In genomic region chr1:32172506-32173239, GRCm38 (mm10) we compare ENCODE assay signal across 8 mouse cellular contexts. TPM values are rescaled to one million over a fixed set of nuclear protein-coding genes. Genes with fewer than 3 reads are reported as not detected.
DNase-seq lines count a peak whose midpoint lies in the region; ATAC-seq and TF ChIP-seq lines count a peak whose summit lies in the region.

Khdrbs2 (plus strand) TSS chr1:32172714.

- under 1% methylated on average over 53 of the region's 53 CpGs for whole genome bisulfite sequencing in embryonic facial prominence, embryonic 15.5 days
- WGBS in heart, embryonic 13.5 days: under 1% methylated on average over 53 of the region's 53 CpGs
- WGBS in kidney, embryonic 16.5 days: under 1% methylated on average over 51 of the region's 53 CpGs
- under 1% methylated on average over 53 of the region's 53 CpGs for WGBS in limb, embryonic 13.5 days
- under 1% methylated on average over 53 of the region's 53 CpGs for WGBS in midbrain, postnatal 0 days

- peak within 1 kb of the TSS; percentile 83 for H3K4me2 ChIP-seq in embryonic facial prominence, embryonic 15.5 days (replicated peaks)
- H3K4me2 ChIP-seq in heart, embryonic 13.5 days: peak within 1 kb of the TSS; percentile 88
- peak within 1 kb of the TSS; percentile 79 for H3K4me2 ChIP-seq in kidney, embryonic 16.5 days (replicated peaks; ENCODE audit: low read depth, low read length)
- H3K4me2 ChIP-seq in limb, embryonic 13.5 days (replicated peaks): peak within 1 kb of the TSS; percentile 90
- peak within 1 kb of the TSS; percentile 86 for H3K4me2 ChIP-seq in midbrain, postnatal 0 days (ENCODE audit: low read depth, low read length, poor library complexity, severe bottlenecking)

- H3K9me3 ChIP-seq in embryonic facial prominence, embryonic 15.5 days (replicated peaks): no peaks in the 10 kb centered on the region
- H3K9me3 ChIP-seq in heart, embryonic 13.5 days: no peaks in the 10 kb centered on the region
- H3K9me3 ChIP-seq in kidney, embryonic 16.5 days (ENCODE audit: low read length): no peaks in the 10 kb centered on the region
- no peaks in the 10 kb centered on the region for H3K9me3 ChIP-seq in limb, embryonic 13.5 days
- no peaks in the 10 kb centered on the region for H3K9me3 ChIP-seq in midbrain, postnatal 0 days (ENCODE audit: low read length)

- peak within 1 kb of the TSS; percentile 47 for H3K4me3 ChIP-seq in embryonic facial prominence, embryonic 15.5 days (replicated peaks)
- H3K4me3 ChIP-seq in heart, embryonic 13.5 days: peak within 1 kb of the TSS; percentile 55
- H3K4me3 ChIP-seq in kidney, embryonic 16.5 days (ENCODE audit: low read length): peak within 1 kb of the TSS; percentile 50
- peak within 1 kb of the TSS; percentile 57 for H3K4me3 ChIP-seq in limb, embryonic 13.5 days
- H3K4me3 ChIP-seq in midbrain, postnatal 0 days (ENCODE audit: low read depth, low read length): peak within 1 kb of the TSS; percentile 76

- DNase-seq in spleen, postnatal 4 days (ENCODE audit: low spot score in 2 of 2): peak; percentile 15 to 59
- DNase-seq in spleen, adult 12 weeks (ENCODE audit: low spot score): no peak
- DNase-seq in midbrain, postnatal 0 days (ENCODE audit: low spot score): peak; percentile 96
- DNase-seq in testis, postnatal 10 days (ENCODE audit: low spot score): peak; percentile 84

- peak; percentile 99 for ATAC-seq in embryonic facial prominence, embryonic 15.5 days (ENCODE audit: insufficient number of reproducible peaks, low FRiP score, low TSS enrichment, low read depth)
- peak; percentile 94 for ATAC-seq in heart, embryonic 13.5 days (ENCODE audit: extremely low read depth, insufficient number of reproducible peaks, low FRiP score, low TSS enrichment)
- peak; percentile 100 for ATAC-seq in kidney, embryonic 16.5 days (ENCODE audit: low FRiP score, low TSS enrichment)
- peak; percentile 100 for ATAC-seq in limb, embryonic 13.5 days (ENCODE audit: low FRiP score, low read depth)
- peak; percentile 99 for ATAC-seq in midbrain, postnatal 0 days (ENCODE audit: low FRiP score)

- peak within 1 kb of the TSS; percentile 0; the same call in 1 of the 2 replicates for H3K9ac ChIP-seq in embryonic facial prominence, embryonic 15.5 days
- H3K9ac ChIP-seq in heart, embryonic 13.5 days: peak within 1 kb of the TSS; percentile 61
- peak within 1 kb of the TSS; percentile 50 for H3K9ac ChIP-seq in kidney, embryonic 16.5 days (replicated peaks; ENCODE audit: low read length)
- peak within 1 kb of the TSS; percentile 66 for H3K9ac ChIP-seq in limb, embryonic 13.5 days
- peak within 1 kb of the TSS; percentile 79 for H3K9ac ChIP-seq in midbrain, postnatal 0 days (replicated peaks; ENCODE audit: low read length, poor library complexity, severe bottlenecking)

- no peaks in the 10 kb centered on the region for H3K36me3 ChIP-seq in embryonic facial prominence, embryonic 15.5 days
- no peaks in the 10 kb centered on the region for H3K36me3 ChIP-seq in heart, embryonic 13.5 days
- no peaks in the 10 kb centered on the region for H3K36me3 ChIP-seq in kidney, embryonic 16.5 days (ENCODE audit: insufficient read depth, low read length)
- H3K36me3 ChIP-seq in limb, embryonic 13.5 days: no peaks in the 10 kb centered on the region
- no peaks in the 10 kb centered on the region for H3K36me3 ChIP-seq in midbrain, postnatal 0 days (ENCODE audit: insufficient read depth, low read length)

- H3K27me3 ChIP-seq in embryonic facial prominence, embryonic 15.5 days: peaks cover 13% of the 10 kb centered on the region
- peaks cover 22% of the 10 kb centered on the region for H3K27me3 ChIP-seq in heart, embryonic 13.5 days (replicated peaks)
- peaks cover 20% of the 10 kb centered on the region for H3K27me3 ChIP-seq in kidney, embryonic 16.5 days (ENCODE audit: insufficient read depth, low read length)
- peaks cover 24% of the 10 kb centered on the region for H3K27me3 ChIP-seq in limb, embryonic 13.5 days
- H3K27me3 ChIP-seq in midbrain, postnatal 0 days (ENCODE audit: insufficient read depth, low read length): no peaks in the 10 kb centered on the region

- H3K27ac ChIP-seq in embryonic facial prominence, embryonic 15.5 days (replicated peaks): no peak within 1 kb of the TSS
- H3K27ac ChIP-seq in heart, embryonic 13.5 days (replicated peaks): no peak within 1 kb of the TSS
- H3K27ac ChIP-seq in kidney, embryonic 16.5 days (ENCODE audit: low read length): no peak within 1 kb of the TSS
- H3K27ac ChIP-seq in limb, embryonic 13.5 days: no peak within 1 kb of the TSS
- H3K27ac ChIP-seq in midbrain, postnatal 0 days (ENCODE audit: low read depth, low read length): peak within 1 kb of the TSS; percentile 68

- H3K4me1 ChIP-seq in embryonic facial prominence, embryonic 15.5 days: peaks cover 9% of the 10 kb centered on the region; the same call in 1 of the 2 replicates
- peaks cover 7% of the 10 kb centered on the region for H3K4me1 ChIP-seq in heart, embryonic 13.5 days
- H3K4me1 ChIP-seq in kidney, embryonic 16.5 days (ENCODE audit: insufficient read depth, low read length): 0 out of 2 replicates have a peak, but pooled peaks cover 3% of the 10 kb centered on the region
- H3K4me1 ChIP-seq in limb, embryonic 13.5 days: peaks cover 3% of the 10 kb centered on the region; the same call in 1 of the 2 replicates
- H3K4me1 ChIP-seq in midbrain, postnatal 0 days (ENCODE audit: insufficient read depth, low read length): no peaks in the 10 kb centered on the region

- peak; percentile 44 for TF ChIP-seq CTCF in midbrain, postnatal 0 days (IDR thresholded peaks at IDR 0.05)

RNA-seq across cellular contexts. Expression of gene Khdrbs2, which starts in this region (rescaled TPM):
- 4.3 and 5.6 TPM in 2 replicates for polyA plus RNA-seq in embryonic facial prominence, embryonic 15.5 days (2015; fragmentation: Nextera tagmentation; extraction: Ambion mirVana)
- polyA plus RNA-seq in heart, embryonic 13.5 days (2015; fragmentation: Nextera tagmentation; extraction: Ambion mirVana): 0.88 and 1.4 TPM in 2 replicates
- 2.9 and 3.0 TPM in 2 replicates for polyA plus RNA-seq in kidney, embryonic 16.5 days (2015; fragmentation: Nextera tagmentation; extraction: Ambion mirVana)
- 3.3 and 4.4 TPM in 2 replicates for polyA plus RNA-seq in limb, embryonic 13.5 days (2015; fragmentation: Nextera tagmentation; extraction: Ambion mirVana)
- total RNA-seq in midbrain, postnatal 0 days (2014; rRNA removed): 29.0 and 39.7 TPM in 2 replicates
- polyA plus RNA-seq in midbrain, postnatal 0 days (2015; fragmentation: Nextera tagmentation; extraction: Ambion mirVana): 38.2 and 41.1 TPM in 2 replicates

Comparison
In these comparisons a context has a peak if more than half of its experiments do, and no peak if none do; other contexts are left out.
1. H3K9ac ChIP-seq: peak in every context shown above with its lines; median percentile 79 in midbrain, postnatal 0 days; 66 in limb, embryonic 13.5 days; 61 in heart, embryonic 13.5 days; 50 in kidney, embryonic 16.5 days; 0 in embryonic facial prominence, embryonic 15.5 days.